Mouse (Mus musculus) left cerebral cortex, postnatal 25 days (tissue): Measurements from ENCODE around the gene Ckap2l. TPM values are rescaled to one million over a fixed set of nuclear protein-coding genes. Genes with fewer than 3 reads are reported as not detected.

ENCODE experiments used
- total RNA-seq, 2 experiments: library from RNA; stranded (reverse); gene quantifications; 2 replicates each; pipeline ENCODE4 v1.2.3; 2021

Gene Ckap2l
- total RNA-seq, 2 experiments from 2014 or later = 0.21 to 0.53 TPM

Other genes starting within 250 kb of the Ckap2l start
- gene Vinac1, start 249.0 kb downstream of the Ckap2l start, total RNA-seq = under 1 TPM; 0.14 to 0.27 TPM
- 10 to 100 TPM; 65.7 to 74.0 TPM for gene Ttl, start 231.3 kb downstream of the Ckap2l start, total RNA-seq
- 10 to 100 TPM; 17.8 to 22.1 TPM for gene Polr1b, start 196.2 kb downstream of the Ckap2l start, total RNA-seq
- gene Chchd5, start 167.5 kb downstream of the Ckap2l start, total RNA-seq = 10 to 100 TPM; 10.9 to 11.3 TPM
- 100 to 1,000 TPM; 138 to 140 TPM for gene Slc20a1, start 98.4 kb downstream of the Ckap2l start, total RNA-seq
- gene Il1a, start 12.8 kb upstream of the Ckap2l start, total RNA-seq = 1 to 10 TPM in 1 of 2 experiments, under 1 TPM in 1; 0.39 to 1.0 TPM
- not detected for gene Il1b, start 73.9 kb upstream of the Ckap2l start, total RNA-seq
- gene F830045P16Rik, start 239.4 kb upstream of the Ckap2l start, total RNA-seq = under 1 TPM; 0.60 to 0.66 TPM